Mouse (Mus musculus): ENCODE measurements at regions not wholly inside any gene's neighbourhood (a gene's known extent, or its start where the extent isn't known, plus 50 kb on each side); places are given as distances from the start of the nearest gene placed in this dataset.
A peak's percentile ranks its signal among the peaks of the same experiment; 100 is the strongest.

GRCm38 (mm10) chr19:37492572-37492971 is 57.6 kb upstream of the Exoc6 start:
- DNase-seq (ENCODE audit: low spot score in 2 of 2): no peak

GRCm38 (mm10) chr19:37493378-37493777 is 56.8 kb upstream of the Exoc6 start:
- DNase-seq (ENCODE audit: low spot score in 2 of 2): no peak

DNA sequence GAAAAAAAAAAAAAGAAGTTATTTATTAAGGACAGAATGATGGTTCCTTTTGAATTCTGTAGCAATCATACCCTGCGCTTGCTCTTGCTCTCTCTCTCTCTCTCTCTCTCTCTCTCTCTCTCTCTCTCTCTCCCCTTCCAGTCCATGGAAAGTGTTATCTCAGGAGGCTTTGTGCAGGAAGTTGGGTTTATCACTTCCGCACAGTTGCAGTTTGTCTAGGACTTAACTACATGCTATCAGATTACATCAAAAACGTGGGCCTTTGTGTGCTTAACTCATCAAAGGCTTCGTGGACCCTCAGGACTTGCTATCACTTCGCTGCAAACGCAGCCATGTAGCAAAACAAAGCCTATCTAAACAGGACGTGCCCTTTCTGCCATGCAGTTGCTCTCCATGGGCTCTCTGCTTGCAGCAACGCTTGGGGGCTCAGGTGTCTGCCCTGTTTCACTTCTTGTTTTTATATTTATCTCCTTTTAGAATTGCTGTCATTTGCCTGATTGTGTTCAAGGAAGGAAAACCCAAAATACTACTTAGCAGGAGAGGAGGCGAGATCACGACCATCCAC is 56.2 kb upstream of the Exoc6 start:
- no peak for DNase-seq (ENCODE audit: low spot score in 2 of 2)

- DNase-seq (ENCODE audit: low spot score in 2 of 2): no peak
Observed at GRCm38 (mm10) chr19:37494806-37495205, 55.4 kb upstream of the Exoc6 start.

DNA sequence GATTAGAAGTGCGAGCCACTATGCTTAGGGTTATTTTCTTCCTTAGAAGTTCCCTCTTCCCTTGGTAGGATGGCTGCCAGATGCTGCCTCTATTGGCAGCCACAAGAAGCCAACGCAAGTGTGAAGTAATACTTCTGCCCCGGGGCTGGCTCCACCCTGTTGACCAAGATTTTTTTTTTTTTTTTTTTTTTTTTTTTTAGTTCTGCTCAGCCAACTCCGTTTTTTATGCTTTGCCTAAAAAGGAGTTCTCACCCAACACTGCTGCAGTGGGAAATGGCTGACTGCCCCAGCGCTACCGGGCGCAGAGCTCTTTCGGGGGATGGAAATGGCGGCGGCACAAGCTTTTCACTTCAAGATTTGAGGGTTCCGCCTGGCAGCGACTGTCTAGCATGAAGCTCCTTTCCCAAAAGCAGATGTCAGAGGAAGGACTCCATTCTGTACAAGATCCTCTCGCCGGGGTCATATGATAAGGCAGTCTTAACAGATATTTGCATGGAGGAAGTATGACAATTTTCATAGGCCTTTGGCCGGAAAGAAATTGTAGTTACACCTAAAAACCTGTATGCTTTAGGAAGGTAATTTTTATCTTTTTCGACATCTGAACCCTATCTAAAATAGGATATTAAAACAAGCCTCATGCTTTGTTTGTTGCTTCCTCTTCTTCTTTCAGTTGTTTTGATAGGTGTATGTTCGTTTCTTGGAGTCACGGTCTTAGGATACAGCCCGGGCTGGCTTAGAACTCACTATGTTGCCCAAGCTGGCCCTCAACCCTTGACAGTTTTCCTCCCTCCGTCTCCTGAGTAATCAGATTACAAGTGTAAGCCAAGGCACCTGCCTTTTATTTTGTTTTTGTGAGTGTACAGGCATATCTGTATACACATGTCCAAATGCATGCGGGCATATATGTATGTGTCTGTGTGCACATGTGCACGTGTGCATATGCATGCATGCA is 54.6 kb upstream of the Exoc6 start:
- peak in 1 of 2 experiments; percentile 5 for DNase-seq (ENCODE audit: low spot score in 2 of 2)

DNA sequence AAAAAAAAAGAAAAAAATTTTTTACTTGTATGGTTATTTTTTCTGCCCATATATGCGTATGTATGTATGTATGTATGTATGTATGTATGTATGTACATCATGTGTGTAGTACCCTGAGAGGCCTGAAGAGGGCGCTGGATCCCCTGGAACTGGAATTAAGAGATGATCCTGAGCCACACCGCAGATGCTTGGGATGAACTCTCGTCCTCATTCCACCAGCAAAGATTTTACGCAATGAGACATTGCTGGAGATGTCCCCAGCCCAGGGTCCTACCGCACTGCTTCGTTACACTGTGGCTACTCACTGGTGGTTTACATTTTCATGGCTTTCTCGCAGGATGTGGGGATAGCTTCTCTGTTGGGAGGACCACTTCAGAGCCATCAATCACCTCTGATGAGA is 53.5 kb upstream of the Exoc6 start:
- no peak for DNase-seq (ENCODE audit: low spot score in 2 of 2)

DNA sequence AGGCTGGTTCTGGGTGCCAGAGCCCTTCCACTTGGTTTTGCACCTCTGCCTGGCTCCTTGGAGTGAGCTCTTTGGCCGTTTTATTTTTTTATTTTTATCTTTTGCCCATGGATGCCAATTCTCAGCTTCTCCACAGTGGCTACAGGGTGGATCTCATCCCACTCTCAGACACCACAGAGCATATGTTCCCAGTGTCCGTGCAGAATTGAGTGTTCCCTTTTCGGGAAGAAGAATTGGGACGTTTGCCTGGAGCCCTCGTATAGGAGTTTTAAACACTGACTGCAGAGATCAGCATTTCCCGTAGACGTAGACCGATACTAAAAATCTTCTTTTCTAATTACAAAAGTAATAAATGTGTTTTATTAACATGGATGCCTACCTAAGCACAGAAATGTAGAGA is 53.1 kb upstream of the Exoc6 start:
- peak in 1 of 2 experiments; percentile 44 for DNase-seq (ENCODE audit: low spot score in 2 of 2)

DNA sequence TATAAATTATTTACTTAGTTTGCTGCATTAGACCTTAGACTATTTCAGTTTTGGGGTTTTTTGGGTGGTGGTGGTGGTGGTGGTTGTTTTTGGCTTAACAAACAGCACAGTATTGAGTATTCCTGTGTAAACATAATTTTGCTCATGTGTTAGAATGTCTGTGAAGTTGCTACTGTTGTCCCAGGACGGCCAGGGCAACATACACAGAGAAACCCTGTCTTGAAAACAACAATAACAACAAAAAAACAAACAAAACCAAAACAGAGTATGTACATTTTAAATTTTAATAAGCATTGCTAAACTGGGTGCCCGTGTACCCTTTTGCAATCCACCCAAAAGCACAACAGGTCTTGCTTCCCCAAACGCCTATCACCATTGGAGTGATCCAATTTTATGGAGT is 51.8 kb upstream of the Exoc6 start:
- no peak for DNase-seq (ENCODE audit: low spot score in 2 of 2)

All from right cerebral cortex, postnatal 36 days (tissue).